Mouse (Mus musculus): ENCODE results near the gene Daxx.

GRCm38 (mm10) chr17:33899642-33900041 is 9.6 kb upstream of the Daxx start:
- TF ChIP-seq CTCF (IDR thresholded peaks at IDR 0.05; ENCODE audit: insufficient read depth, low read length) (no peak), POLR2A (IDR thresholded peaks at IDR 0.05; ENCODE audit: borderline replicate concordance, extremely low read depth, low read depth, low read length) (no peak)
